Mouse (Mus musculus): ENCODE measurements around the gene Zfp114. TPM values are rescaled to one million over a fixed set of nuclear protein-coding genes. Genes with fewer than 3 reads are reported as not detected.

The Zfp114 gene
- 0.93 TPM for polyA plus RNA-seq (2014; fragmentation: Illumina TruSeq; extraction: RNeasy Lipid Tissue Mini Kit (QIAGEN cat#74804); ENCODE audit: low read depth, low replicate concordance)

DNA sequence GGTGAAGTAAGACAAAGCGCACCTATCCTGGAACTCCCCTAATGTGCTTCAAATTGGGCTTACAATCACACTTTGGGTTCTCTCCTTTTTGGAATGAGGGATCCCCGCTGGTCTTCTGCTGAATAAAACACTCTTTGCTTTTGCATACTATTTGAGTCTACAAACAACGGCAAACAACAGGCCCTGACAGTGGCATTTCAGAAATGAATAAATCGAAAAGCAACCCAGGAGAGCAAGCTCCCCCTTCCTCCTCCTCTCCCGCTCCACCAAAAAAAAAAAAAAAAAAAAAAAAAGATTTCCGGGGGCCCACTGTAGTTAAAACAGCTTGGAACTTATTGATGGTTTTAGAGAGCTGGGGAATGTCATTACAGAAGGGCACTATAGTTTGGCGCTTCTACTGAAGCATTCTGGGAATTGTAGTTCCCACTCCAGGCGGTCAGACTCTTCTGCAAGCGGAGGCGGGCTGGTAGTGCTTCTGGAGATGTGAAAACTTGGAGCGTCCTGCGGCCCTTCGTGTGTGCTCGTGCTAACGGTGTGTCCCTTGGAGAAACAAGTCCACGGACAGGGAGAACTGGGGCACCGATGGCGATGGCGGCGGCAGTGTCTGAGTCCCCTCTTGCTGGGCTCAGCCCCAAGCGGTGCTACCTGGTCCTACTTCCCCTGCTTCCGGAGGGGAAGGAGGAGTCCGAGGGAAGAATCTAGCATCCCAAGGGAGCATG lies at the start of gene Zfp114:
TSS of gene Zfp114 (plus strand) at position 443 of the 719 bp plus-strand sequence.

DNA sequence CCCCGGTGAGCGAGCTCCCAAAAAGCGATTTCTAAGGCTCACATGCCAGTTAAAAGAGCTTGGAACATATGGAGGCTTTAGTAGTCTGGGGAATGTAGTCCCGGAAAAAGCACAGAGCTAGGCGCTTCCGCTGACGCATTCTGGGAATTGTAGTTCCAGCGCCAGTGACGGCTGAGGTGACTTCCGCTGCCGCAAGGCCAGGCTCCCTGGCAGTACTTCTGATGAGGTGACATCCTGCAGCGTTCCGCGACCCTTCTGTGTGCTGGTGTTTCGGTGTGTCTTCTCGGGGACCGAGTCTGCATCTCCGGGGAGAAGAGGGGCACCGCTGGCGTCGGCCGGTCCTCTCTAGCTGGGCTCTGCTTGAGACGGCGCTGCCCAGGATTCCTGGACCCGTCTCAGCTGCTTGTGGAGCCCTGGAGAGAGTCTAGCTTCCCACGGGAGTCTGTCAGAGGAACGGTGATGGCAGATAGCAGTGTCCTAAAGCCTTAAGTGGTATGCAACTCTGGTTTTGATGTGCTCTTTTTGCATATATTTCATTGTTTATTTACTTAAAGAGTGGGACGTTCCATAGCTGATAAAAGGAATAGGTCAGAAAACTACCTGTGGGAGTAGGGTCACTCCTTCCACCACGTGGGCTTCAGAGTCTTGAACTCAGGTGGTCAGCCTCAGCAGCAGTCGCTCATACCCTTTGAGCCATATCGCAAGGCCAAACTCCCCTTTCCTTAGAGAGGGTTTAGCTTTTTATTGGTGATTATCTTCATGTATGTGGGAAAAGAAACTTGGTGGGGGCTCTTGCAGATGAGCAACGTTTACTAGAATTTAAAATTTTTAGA lies 40.6 kb upstream of the Zfp114 start, which contains the start of gene Zfp235:
TSS of gene Zfp235 (plus strand) at position 174 of the 833 bp plus-strand sequence.

DNA sequence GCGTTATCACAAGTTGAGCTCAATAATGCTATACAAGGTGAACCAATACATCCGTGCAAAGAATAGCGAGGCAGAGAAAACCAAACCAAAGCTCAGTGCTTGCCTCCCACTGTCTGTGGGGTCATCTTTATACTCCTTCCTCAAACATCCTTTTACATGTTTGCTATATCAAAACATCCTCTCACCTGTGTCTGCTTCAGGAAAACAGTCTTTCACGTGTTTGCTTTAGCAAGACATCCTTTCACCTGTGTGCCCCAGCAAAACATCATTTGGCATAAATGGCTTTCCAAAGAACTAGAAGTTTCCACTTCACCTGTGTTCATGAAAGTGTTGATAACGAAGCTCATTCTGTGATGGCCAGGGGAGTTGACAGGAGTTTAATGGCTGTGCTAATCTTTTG lies 36.5 kb downstream of the Zfp114 start, which contains the start of gene Zfp111:
TSS of gene Zfp111 (minus strand) at position 101 of the 400 bp plus-strand sequence.

Other genes starting within 250 kb of the Zfp114 start
- gene Vmn1r179, start 248.1 kb upstream of the Zfp114 start, polyA plus RNA-seq (2014; fragmentation: Illumina TruSeq; extraction: RNeasy Lipid Tissue Mini Kit (QIAGEN cat#74804); ENCODE audit: low read depth, low replicate concordance), result not detected
- gene Vmn1r180, start 224.4 kb upstream of the Zfp114 start, polyA plus RNA-seq (2014; fragmentation: Illumina TruSeq; extraction: RNeasy Lipid Tissue Mini Kit (QIAGEN cat#74804); ENCODE audit: low read depth, low replicate concordance), result not detected
- gene Vmn1r181, start 200.4 kb upstream of the Zfp114 start, polyA plus RNA-seq (2014; fragmentation: Illumina TruSeq; extraction: RNeasy Lipid Tissue Mini Kit (QIAGEN cat#74804); ENCODE audit: low read depth, low replicate concordance), result not detected
- not detected for gene V1rd19, start 173.4 kb upstream of the Zfp114 start, polyA plus RNA-seq (2014; fragmentation: Illumina TruSeq; extraction: RNeasy Lipid Tissue Mini Kit (QIAGEN cat#74804); ENCODE audit: low read depth, low replicate concordance)
- not detected for gene Vmn1r183, start 121.8 kb upstream of the Zfp114 start, polyA plus RNA-seq (2014; fragmentation: Illumina TruSeq; extraction: RNeasy Lipid Tissue Mini Kit (QIAGEN cat#74804); ENCODE audit: low read depth, low replicate concordance)
- gene Zfp180, start 93.1 kb upstream of the Zfp114 start, polyA plus RNA-seq (2014; fragmentation: Illumina TruSeq; extraction: RNeasy Lipid Tissue Mini Kit (QIAGEN cat#74804); ENCODE audit: low read depth, low replicate concordance), result 10.3 TPM
- gene Zfp112, start 62.7 kb upstream of the Zfp114 start, polyA plus RNA-seq (2014; fragmentation: Illumina TruSeq; extraction: RNeasy Lipid Tissue Mini Kit (QIAGEN cat#74804); ENCODE audit: low read depth, low replicate concordance), result 0.89 TPM
- gene Zfp235, start 40.9 kb upstream of the Zfp114 start, polyA plus RNA-seq (2014; fragmentation: Illumina TruSeq; extraction: RNeasy Lipid Tissue Mini Kit (QIAGEN cat#74804); ENCODE audit: low read depth, low replicate concordance), result 4.6 TPM
- 6.2 TPM for gene Zfp111, start 36.4 kb downstream of the Zfp114 start, polyA plus RNA-seq (2014; fragmentation: Illumina TruSeq; extraction: RNeasy Lipid Tissue Mini Kit (QIAGEN cat#74804); ENCODE audit: low read depth, low replicate concordance)
- 2.8 TPM for gene Zfp109, start 62.5 kb downstream of the Zfp114 start, polyA plus RNA-seq (2014; fragmentation: Illumina TruSeq; extraction: RNeasy Lipid Tissue Mini Kit (QIAGEN cat#74804); ENCODE audit: low read depth, low replicate concordance)
- 2.9 TPM for gene Zfp108, start 79.7 kb downstream of the Zfp114 start, polyA plus RNA-seq (2014; fragmentation: Illumina TruSeq; extraction: RNeasy Lipid Tissue Mini Kit (QIAGEN cat#74804); ENCODE audit: low read depth, low replicate concordance)
- 4.8 TPM for gene Zfp93, start 95.4 kb downstream of the Zfp114 start, polyA plus RNA-seq (2014; fragmentation: Illumina TruSeq; extraction: RNeasy Lipid Tissue Mini Kit (QIAGEN cat#74804); ENCODE audit: low read depth, low replicate concordance)
- 2.3 TPM for gene Zfp61, start 126.2 kb downstream of the Zfp114 start, polyA plus RNA-seq (2014; fragmentation: Illumina TruSeq; extraction: RNeasy Lipid Tissue Mini Kit (QIAGEN cat#74804); ENCODE audit: low read depth, low replicate concordance)
- 2.2 TPM for gene Zfp94, start 141.6 kb downstream of the Zfp114 start, polyA plus RNA-seq (2014; fragmentation: Illumina TruSeq; extraction: RNeasy Lipid Tissue Mini Kit (QIAGEN cat#74804); ENCODE audit: low read depth, low replicate concordance)
- gene Tescl, start 158.9 kb downstream of the Zfp114 start, polyA plus RNA-seq (2014; fragmentation: Illumina TruSeq; extraction: RNeasy Lipid Tissue Mini Kit (QIAGEN cat#74804); ENCODE audit: low read depth, low replicate concordance), result not detected
- not detected for gene Lypd5, start 174.1 kb downstream of the Zfp114 start, polyA plus RNA-seq (2014; fragmentation: Illumina TruSeq; extraction: RNeasy Lipid Tissue Mini Kit (QIAGEN cat#74804); ENCODE audit: low read depth, low replicate concordance)
- gene Kcnn4, start 195.2 kb downstream of the Zfp114 start, polyA plus RNA-seq (2014; fragmentation: Illumina TruSeq; extraction: RNeasy Lipid Tissue Mini Kit (QIAGEN cat#74804); ENCODE audit: low read depth, low replicate concordance), result not detected
- gene Smg9, start 224.6 kb downstream of the Zfp114 start, polyA plus RNA-seq (2014; fragmentation: Illumina TruSeq; extraction: RNeasy Lipid Tissue Mini Kit (QIAGEN cat#74804); ENCODE audit: low read depth, low replicate concordance), result not detected